Mouse (Mus musculus) layer of hippocampus, postnatal 10 days (tissue): ENCODE results near the gene 1700016K19Rik. TPM values are rescaled to one million over a fixed set of nuclear protein-coding genes. Genes with fewer than 3 reads are reported as not detected.

Experiments used
- DNase-seq, 2 experiments: peaks; one replicate each; pipeline ENCODE4 v3.0.0; 2021; ENCODE audit warnings: low spot score in 2 of 2
- total RNA-seq, 2 experiments: library from RNA; stranded (reverse); gene quantifications; 2 replicates each; pipeline ENCODE4 v1.2.3; 2021

The 1700016K19Rik gene
- total RNA-seq, 2 experiments from 2014 or later = 3.1 to 4.8 TPM

DNA sequence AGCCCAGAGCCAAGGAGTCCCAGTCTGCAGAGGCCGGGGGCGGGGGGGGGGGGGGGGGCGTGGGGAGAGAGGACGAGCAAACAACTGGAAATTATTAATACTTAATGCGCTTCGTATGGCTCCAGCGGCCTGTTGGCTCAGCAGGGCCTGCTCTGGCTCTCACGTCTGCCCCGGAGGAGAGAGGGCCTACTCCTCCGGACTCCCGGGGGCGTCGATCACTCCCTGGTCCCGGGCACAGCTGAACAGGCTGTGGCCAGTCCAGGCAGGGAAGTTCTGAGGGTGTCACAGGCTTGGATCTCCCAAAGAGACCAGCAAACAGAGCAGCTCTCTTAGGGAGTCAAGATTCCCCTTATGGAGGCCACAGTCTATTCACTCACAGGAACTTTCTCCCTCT lies 28.4 kb downstream of the 1700016K19Rik start:
- DNase-seq = no peak

GRCm38 (mm10) chr11:76033359-76033758 lies 33.6 kb downstream of the 1700016K19Rik start:
- no peak for DNase-seq

GRCm38 (mm10) chr11:76033836-76034235 lies 34.1 kb downstream of the 1700016K19Rik start:
- DNase-seq = no peak

DNA sequence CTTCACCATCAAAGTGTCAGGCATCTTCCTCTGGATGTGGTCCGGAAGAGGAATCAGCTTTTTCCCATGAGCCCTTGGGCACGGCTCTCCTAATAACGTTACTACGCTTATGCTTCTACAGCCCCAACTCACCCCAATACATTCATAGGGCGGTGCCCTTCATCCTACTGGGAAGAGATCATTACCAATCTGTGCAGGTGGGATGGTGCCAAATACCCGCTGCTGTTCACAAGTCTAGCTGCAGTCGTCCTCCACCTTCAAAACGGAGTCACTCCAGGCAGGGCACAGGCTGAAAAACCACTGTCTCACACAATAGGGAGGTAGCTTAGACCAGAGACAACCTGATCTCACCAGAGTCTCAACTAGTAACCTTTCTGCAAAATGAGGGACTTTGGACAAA lies 35.5 kb downstream of the 1700016K19Rik start:
- no peak for DNase-seq

DNA sequence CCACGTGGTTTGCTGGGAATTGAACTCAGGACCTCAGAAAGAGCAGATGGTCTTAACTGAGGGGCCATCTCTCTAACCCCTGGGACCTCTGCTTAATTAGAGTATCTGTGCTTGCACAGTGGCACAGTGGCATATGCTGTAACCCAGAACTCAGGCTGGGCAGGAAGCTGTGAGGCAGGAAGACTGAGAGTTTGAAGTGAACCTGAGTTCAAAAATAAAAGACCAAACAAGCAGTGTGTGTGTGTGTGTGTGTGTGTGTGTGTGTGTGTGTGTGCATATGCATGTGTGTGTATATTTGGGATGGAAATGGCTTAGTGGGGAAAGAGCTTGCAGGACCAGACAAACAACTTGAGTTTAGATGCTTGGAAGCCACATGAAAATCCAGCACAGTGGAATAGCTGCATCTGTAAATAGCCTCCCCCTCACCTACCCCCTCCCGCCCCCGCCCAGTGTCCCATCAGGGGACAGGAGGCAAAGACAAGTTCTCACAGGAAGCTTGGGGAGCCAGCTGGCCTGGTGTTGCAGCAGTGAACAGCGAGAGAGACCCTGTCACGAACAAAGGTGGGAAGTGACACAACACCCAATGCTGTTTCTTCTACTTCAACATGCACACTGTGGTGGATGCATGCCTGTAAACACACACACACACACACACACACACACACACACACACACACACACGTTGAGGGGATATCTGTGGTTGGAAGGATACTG lies 38.0 kb downstream of the 1700016K19Rik start:
- DNase-seq = no peak

DNA sequence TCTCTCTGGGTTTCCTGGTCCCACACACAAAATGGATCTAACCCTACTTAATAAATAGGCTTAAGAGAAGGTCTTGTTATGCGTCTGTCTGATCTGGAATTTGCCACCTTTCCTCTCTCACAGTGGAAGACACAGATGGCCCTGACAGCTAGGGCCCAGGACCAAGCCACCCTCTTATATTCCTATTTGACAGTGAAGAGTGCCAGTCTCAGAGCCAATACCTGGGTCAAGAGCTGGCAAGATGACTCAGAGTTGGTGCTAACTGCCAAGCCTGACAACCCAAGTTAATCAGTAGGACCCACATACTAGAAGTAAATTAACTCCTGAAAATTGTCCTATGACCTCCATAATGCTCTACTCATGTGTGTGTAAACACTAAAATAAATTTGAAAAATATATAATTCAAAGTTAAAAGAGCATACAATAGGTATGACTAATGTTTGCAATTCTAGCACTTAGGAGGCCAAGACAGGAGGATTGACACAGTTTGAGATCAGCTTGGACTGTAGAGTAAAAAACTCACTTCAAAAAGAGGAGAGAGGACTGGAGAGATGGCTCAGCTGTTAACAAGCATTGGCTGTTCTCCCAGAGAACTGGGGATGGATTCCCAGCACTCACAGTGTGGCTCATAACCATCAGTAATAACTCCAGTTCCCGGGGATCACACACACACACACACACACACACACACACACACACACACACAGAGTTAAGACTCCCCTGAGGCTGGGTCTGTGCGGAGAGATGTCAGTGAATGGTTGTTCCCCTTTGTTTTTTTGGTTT lies 39.8 kb downstream of the 1700016K19Rik start:
- DNase-seq = no peak

DNA sequence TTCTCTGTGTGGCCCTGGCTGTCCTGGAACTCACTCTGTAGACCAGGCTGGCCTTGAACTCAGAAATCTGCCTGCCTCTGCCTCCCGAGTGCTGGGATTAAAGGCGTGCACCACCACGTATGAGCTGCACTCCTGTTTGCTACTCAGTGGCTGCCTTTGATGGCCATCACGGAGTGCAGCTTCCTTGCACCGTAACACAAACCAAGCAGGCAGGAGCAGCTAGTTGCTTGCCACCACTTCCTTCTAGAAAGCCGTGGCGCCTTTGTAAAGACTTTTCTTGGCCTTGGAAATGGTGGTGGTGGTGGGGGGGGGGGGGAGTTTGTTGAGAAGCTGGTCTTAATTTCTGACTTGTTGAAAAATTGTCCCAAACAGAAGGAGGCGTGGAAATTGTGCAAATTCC lies 40.4 kb downstream of the 1700016K19Rik start:
- DNase-seq = no peak

DNA sequence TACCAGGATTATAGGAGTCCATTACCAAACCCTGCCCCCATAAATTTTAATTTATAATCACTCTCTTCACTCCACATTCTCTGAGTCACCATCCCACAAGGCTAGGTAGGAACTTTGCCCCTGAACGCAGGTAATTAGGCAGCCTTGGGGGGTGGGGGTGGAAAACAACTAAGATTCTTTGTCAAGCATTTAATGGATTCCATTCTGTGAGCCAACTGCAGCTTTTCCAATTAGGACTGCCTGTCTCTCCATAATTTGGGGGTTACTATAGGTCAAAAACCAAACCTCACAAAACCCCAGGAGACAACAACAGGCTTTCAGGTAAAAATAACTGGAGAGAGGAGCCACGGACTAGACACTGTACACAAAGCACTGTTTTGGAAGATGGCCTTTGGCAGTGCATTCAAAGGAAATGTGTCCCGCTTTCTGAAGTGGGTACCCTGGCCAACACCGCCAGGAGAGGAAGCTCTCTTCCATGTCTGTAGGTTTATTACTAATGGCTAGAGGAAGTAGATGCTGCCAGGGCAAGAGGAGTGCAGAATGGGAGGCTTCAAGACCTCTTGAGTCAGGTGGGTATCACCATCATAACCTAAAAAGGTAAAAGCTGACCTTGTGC lies 41.2 kb downstream of the 1700016K19Rik start:
- no peak for DNase-seq

DNA sequence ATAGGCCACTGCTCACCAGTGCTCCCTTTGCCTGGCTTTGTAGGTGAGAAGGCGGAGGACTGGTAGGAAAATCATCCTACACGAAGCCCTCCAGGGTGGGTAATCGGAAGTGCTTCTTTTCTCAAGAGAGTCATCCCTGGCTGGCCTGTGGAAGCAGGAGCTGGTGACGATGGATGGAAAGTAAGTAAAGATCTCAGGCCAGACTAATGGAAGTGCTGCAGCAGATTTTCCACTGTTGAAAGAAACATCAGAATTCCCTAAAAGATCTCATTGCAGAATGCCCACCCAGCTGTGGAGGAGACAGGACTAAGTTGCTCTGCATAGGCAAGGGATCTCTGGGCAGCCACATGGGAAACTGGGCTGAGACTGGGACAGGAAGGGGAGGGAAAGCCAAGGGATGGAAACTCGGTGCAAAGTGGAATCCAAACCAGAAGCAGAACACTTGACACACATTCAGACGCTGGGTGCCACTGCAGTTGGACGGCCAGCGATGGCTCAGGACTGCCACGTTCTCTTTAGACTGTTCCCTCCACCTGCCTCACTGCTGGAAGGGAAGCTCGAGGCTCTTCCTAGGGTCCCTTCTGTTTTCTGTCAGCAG lies 42.4 kb downstream of the 1700016K19Rik start:
- DNase-seq = no peak

DNA sequence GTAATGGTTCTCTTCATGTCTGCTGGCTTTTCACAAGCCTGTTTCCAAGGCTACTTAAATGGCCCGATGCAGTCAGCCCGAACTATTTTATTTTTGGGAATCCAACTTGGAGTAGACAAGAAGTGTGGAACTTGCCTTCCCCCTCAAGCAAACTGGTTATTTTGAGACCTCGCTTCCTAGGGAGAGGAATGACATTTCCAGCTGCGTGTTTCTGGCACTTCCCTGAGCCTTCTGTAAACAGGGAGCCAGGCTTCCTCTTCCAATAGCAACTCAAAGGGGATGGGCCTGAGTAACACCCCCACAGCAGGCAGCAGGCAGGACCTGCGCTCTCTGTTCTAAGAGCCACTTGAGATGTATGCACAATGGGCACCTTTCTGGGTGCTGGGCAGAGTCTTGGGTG lies 43.2 kb downstream of the 1700016K19Rik start:
- DNase-seq = peak; percentile 22

DNA sequence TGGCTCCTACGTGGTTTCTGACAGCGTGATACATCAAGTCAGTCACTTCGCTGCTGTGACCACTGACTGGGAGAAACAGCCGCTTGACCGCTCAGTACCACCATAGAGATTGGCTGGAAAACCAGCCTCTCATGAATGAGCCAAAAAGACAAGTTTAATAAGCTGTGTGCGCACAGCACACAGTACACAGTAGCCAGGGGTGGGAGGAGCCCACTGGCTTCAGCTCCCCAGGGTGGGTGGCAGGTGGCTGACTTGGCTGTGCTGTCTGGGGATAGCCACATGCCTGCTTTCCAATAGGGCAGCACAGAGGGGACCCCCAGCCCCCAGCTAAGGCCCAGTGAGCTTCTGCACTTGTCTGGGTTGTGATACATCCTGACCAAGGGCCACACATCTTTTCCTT lies 44.8 kb downstream of the 1700016K19Rik start:
- DNase-seq = peak in 1 of 2 experiments; percentile 20

- DNase-seq = no peak
Measured at GRCm38 (mm10) chr11:76045367-76045766, 45.7 kb downstream of the 1700016K19Rik start.

GRCm38 (mm10) chr11:76050509-76050908 lies 50.8 kb downstream of the 1700016K19Rik start:
- DNase-seq = no peak

GRCm38 (mm10) chr11:76050967-76051512 lies 51.3 kb downstream of the 1700016K19Rik start:
- DNase-seq = no peak

- DNase-seq = no peak
Measured at GRCm38 (mm10) chr11:76052496-76052895, 52.8 kb downstream of the 1700016K19Rik start.

Other genes starting within 250 kb of the 1700016K19Rik start
- gene Doc2b, start 203.9 kb upstream of the 1700016K19Rik start, total RNA-seq = 10 to 100 TPM; 76.5 to 82.5 TPM
- 1 to 10 TPM; 4.2 to 5.6 TPM for gene Rph3al, start 61.5 kb upstream of the 1700016K19Rik start, total RNA-seq
- gene Rflnb, start 27.9 kb downstream of the 1700016K19Rik start, total RNA-seq = 10 to 100 TPM; 16.9 to 20.5 TPM
- 10 to 100 TPM; 75.2 to 75.6 TPM for gene Vps53, start 179.7 kb downstream of the 1700016K19Rik start, total RNA-seq
- 10 to 100 TPM; 20.2 to 22.3 TPM for gene Fam57a, start 179.8 kb downstream of the 1700016K19Rik start, total RNA-seq
- 1 to 10 TPM in 1 of 2 experiments, under 1 TPM in 1; 0.69 to 1.3 TPM for gene Dbil5, start 217.7 kb downstream of the 1700016K19Rik start, total RNA-seq
- 10 to 100 TPM; 11.5 to 11.6 TPM for gene Gemin4, start 217.8 kb downstream of the 1700016K19Rik start, total RNA-seq
- 10 to 100 TPM; 17.6 to 18.2 TPM for gene Mrm3, start 243.8 kb downstream of the 1700016K19Rik start, total RNA-seq
- gene Glod4, start 243.8 kb downstream of the 1700016K19Rik start, total RNA-seq = 10 to 100 TPM; 48.6 to 66.6 TPM